Mouse (Mus musculus) heart, embryonic 13.5 days (tissue): ENCODE results near the gene Gatb. TPM values are rescaled to one million over a fixed set of nuclear protein-coding genes. Genes with fewer than 3 reads are reported as not detected.

ENCODE experiments used
- ATAC-seq: fragments of 200-750 bp; cut with Nextera tagmentation; 2 replicates; pipeline ENCODE4 v1.8.0; 2017; ENCODE audit warnings: moderate TSS enrichment; ENCODE audit not compliant: insufficient number of reproducible peaks, low FRiP score, low TSS enrichment; ENCODE audit errors: extremely low read depth
- H3K27ac ChIP-seq: fragments of 300-500 bp; sonication (generic); replicated peaks from 2 replicates; pipeline ENCODE4 v1.5.1; 2015; ENCODE audit warnings: moderate library complexity, mild to moderate bottlenecking, inconsistent platforms
- H3K27me3 ChIP-seq: fragments of 300-500 bp; sonication (generic); replicated peaks from 2 replicates; pipeline ENCODE4 v1.6.1; 2015; ENCODE audit warnings: mild to moderate bottlenecking, inconsistent platforms
- H3K36me3 ChIP-seq: fragments of 300-500 bp; sonication (generic); 2 replicates; pipeline ENCODE4 v1.6.1; 2015; ENCODE audit warnings: mild to moderate bottlenecking, inconsistent platforms
- H3K4me1 ChIP-seq: fragments of 300-500 bp; sonication (generic); 2 replicates; pipeline ENCODE4 v1.6.1; 2015; ENCODE audit warnings: inconsistent platforms
- H3K4me2 ChIP-seq: fragments of 300-500 bp; sonication (generic); 2 replicates; pipeline ENCODE4 v1.6.1; 2015; ENCODE audit warnings: inconsistent platforms, mild to moderate bottlenecking, moderate library complexity
- H3K4me3 ChIP-seq: fragments of 300-500 bp; sonication (generic); 2 replicates; pipeline ENCODE4 v1.5.1; 2015; ENCODE audit warnings: moderate library complexity, mild to moderate bottlenecking, inconsistent platforms
- H3K9ac ChIP-seq: fragments of 300-500 bp; sonication (generic); 2 replicates; pipeline ENCODE4 v1.6.1; 2015; ENCODE audit warnings: inconsistent platforms, mild to moderate bottlenecking, moderate library complexity
- H3K9me3 ChIP-seq: fragments of 300-500 bp; sonication (generic); 2 replicates; pipeline ENCODE4 v1.6.1; 2016; ENCODE audit warnings: inconsistent platforms
- WGBS: fragments of 180-500 bp; shearing (Covaris S2); methylation state at CpG from one replicate; pipeline ENCODE4 v1.1.7; 2015; ENCODE audit warnings: mixed read lengths; 5-methylcytosine and 5-hydroxymethylcytosine counted together
- polyA plus RNA-seq: library from polyadenylated mRNA; unstranded; fragments of >200 nt; fragmentation: Nextera tagmentation; extraction: Ambion mirVana; gene quantifications from 2 replicates; pipeline ENCODE4 v1.2.1, GENCODE M21; 2015

Gatb gene
- polyA plus RNA-seq, 1 experiment from 2014 or later: 35.0 TPM

- Histone ChIP-seq H3K4me2 (no peak overlapping the region), H3K4me3 (no peak overlapping the region), H3K27me3 (no peaks in the 10 kb centered on the region), H3K36me3 (no peaks in the 10 kb centered on the region), H3K9me3 (no peaks in the 10 kb centered on the region), H3K4me1 (peaks cover 33% of the 10 kb centered on the region), H3K27ac (no peak overlapping the region), H3K9ac (no peak overlapping the region)
- no peak for ATAC-seq
- 63% methylated on average over 3 of the region's 3 CpGs for WGBS
Observed at GRCm38 (mm10) chr3:85594452-85594851, 20.5 kb downstream of the Gatb start.

- peaks cover 46% of the 10 kb centered on the region for H3K4me1 ChIP-seq
- no peaks in the 10 kb centered on the region for H3K27me3 ChIP-seq
- H3K4me3 ChIP-seq: no peak overlapping the region
- no peaks in the 10 kb centered on the region for H3K9me3 ChIP-seq
- no peak overlapping the region for H3K9ac ChIP-seq
- no peak overlapping the region for H3K4me2 ChIP-seq
- H3K36me3 ChIP-seq: no peaks in the 10 kb centered on the region
- 79% methylated on average over 3 of the region's 3 CpGs for WGBS
- H3K27ac ChIP-seq: no peak overlapping the region
- no peak for ATAC-seq
Observed at GRCm38 (mm10) chr3:85599526-85599925, 25.6 kb downstream of the Gatb start.

DNA sequence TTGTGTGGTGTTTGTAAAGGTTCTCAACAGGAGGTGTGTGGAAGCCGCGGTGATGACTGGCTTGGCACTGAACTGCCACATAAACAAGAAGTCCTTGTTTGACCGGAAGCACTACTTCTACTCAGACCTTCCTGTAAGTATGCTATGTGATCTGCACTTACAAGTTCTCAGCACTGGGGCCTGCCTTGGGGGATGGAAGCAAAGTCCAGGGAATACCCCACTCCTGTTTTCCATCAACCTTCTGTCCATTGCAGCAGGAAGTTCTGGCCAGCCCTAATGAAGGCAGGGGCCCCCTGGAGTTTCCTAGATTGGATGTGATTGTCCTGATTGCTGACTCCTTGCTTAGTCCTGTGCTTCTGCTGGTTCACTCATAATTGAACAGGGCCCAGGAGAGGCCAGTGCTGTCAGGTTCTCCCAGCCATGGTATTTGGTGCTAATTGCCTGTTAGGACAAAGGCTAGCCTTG lies 28.0 kb downstream of the Gatb start:
- peak overlapping the region; percentile 80 for H3K27ac ChIP-seq
- 19% methylated on average over 3 of the region's 3 CpGs for WGBS
- 0 out of 2 replicates have a peak overlapping the region, but pooled peaks have one; percentile 14 for H3K9ac ChIP-seq
- no peak for ATAC-seq
- H3K36me3 ChIP-seq: peaks cover 9% of the 10 kb centered on the region; the same call in 1 of the 2 replicates
- H3K4me3 ChIP-seq: no peak overlapping the region
- peaks cover 51% of the 10 kb centered on the region for H3K4me1 ChIP-seq
- no peaks in the 10 kb centered on the region for H3K27me3 ChIP-seq
- H3K9me3 ChIP-seq: no peaks in the 10 kb centered on the region
- H3K4me2 ChIP-seq: no peak overlapping the region

DNA sequence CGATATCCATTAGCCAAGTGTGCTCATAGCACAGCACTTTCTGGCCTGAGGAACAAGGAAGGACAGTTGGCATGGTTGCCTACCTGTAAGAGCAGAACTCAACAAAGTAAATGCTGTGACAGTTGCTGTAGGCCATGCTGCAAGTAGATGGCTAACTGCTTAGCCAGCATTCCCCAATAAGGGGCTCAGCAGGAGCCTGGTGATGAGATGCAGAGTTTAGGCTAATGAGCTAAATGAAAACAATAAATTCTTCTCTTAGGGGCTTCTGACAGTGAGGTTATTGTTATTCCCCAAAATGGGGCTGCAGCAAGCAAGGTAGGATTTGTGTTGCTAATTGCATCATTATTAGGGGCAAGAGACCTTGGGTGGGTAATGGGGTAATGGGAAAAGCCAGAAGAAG lies 29.9 kb downstream of the Gatb start:
- H3K4me2 ChIP-seq: no peak overlapping the region
- H3K27me3 ChIP-seq: no peaks in the 10 kb centered on the region
- 83% methylated on average over 1 of the region's 1 CpGs for WGBS
- H3K9me3 ChIP-seq: no peaks in the 10 kb centered on the region
- H3K27ac ChIP-seq: no peak overlapping the region
- H3K4me1 ChIP-seq: peaks cover 51% of the 10 kb centered on the region
- peaks cover 9% of the 10 kb centered on the region; the same call in 1 of the 2 replicates for H3K36me3 ChIP-seq
- no peak overlapping the region for H3K9ac ChIP-seq
- no peak overlapping the region for H3K4me3 ChIP-seq
- ATAC-seq: no peak

GRCm38 (mm10) chr3:85606912-85607311 lies 33.0 kb downstream of the Gatb start:
- 86% methylated on average over 3 of the region's 3 CpGs for WGBS
- H3K27me3 ChIP-seq: no peaks in the 10 kb centered on the region

GRCm38 (mm10) chr3:85607753-85608152 lies 33.8 kb downstream of the Gatb start:
- H3K9ac ChIP-seq: no peak overlapping the region
- H3K27ac ChIP-seq: no peak overlapping the region
- peaks cover 31% of the 10 kb centered on the region for H3K4me1 ChIP-seq
- H3K36me3 ChIP-seq: peaks cover 17% of the 10 kb centered on the region
- no peak for ATAC-seq
- H3K4me2 ChIP-seq: no peak overlapping the region
- WGBS: 87% methylated on average over 2 of the region's 2 CpGs
- no peak overlapping the region for H3K4me3 ChIP-seq
- H3K27me3 ChIP-seq: no peaks in the 10 kb centered on the region
- no peaks in the 10 kb centered on the region for H3K9me3 ChIP-seq

More at GRCm38 (mm10) chr3:85606912-85607311, 33.0 kb downstream of the Gatb start:
- no peak overlapping the region for H3K4me3 ChIP-seq
- H3K9me3 ChIP-seq: no peaks in the 10 kb centered on the region
- H3K9ac ChIP-seq: no peak overlapping the region
- H3K36me3 ChIP-seq: peaks cover 17% of the 10 kb centered on the region
- ATAC-seq: no peak
- no peak overlapping the region for H3K4me2 ChIP-seq
- peaks cover 31% of the 10 kb centered on the region for H3K4me1 ChIP-seq
- H3K27ac ChIP-seq: no peak overlapping the region

DNA sequence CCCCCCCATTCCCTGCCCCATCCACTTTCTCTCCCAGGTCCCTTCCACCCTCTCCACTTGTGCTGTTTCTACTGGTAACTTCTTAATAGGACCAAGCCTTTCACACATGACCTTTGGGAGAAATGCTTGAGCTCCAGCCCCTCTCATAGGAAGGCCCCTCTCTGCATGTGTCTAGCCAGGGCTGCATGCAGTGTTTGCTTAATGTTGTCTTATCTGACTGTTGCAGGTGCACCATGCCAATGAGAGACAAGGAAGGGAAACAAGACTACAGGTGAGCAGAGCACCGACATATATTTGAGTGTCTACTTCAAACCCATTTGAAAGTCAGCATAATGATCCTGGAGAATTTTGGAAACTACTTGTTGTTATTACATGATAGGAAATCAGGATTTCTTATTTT lies 42.5 kb downstream of the Gatb start:
- no peaks in the 10 kb centered on the region for H3K27me3 ChIP-seq
- no peak for ATAC-seq
- no peak overlapping the region for H3K4me2 ChIP-seq
- no peaks in the 10 kb centered on the region for H3K9me3 ChIP-seq
- no peak overlapping the region for H3K4me3 ChIP-seq
- H3K27ac ChIP-seq: no peak overlapping the region
- 85% methylated on average over 1 of the region's 1 CpGs for WGBS
- H3K4me1 ChIP-seq: peaks cover 11% of the 10 kb centered on the region
- H3K36me3 ChIP-seq: peaks cover 36% of the 10 kb centered on the region
- H3K9ac ChIP-seq: no peak overlapping the region

GRCm38 (mm10) chr3:85618885-85619284 lies 45.0 kb downstream of the Gatb start:
- Histone ChIP-seq H3K27me3 (no peaks in the 10 kb centered on the region), H3K4me2 (no peak overlapping the region), H3K36me3 (peaks cover 37% of the 10 kb centered on the region), H3K27ac (no peak overlapping the region), H3K9me3 (no peaks in the 10 kb centered on the region), H3K9ac (no peak overlapping the region), H3K4me1 (no peaks in the 10 kb centered on the region), H3K4me3 (no peak overlapping the region)
- no peak for ATAC-seq
- WGBS: 71% methylated on average over 6 of the region's 6 CpGs

DNA sequence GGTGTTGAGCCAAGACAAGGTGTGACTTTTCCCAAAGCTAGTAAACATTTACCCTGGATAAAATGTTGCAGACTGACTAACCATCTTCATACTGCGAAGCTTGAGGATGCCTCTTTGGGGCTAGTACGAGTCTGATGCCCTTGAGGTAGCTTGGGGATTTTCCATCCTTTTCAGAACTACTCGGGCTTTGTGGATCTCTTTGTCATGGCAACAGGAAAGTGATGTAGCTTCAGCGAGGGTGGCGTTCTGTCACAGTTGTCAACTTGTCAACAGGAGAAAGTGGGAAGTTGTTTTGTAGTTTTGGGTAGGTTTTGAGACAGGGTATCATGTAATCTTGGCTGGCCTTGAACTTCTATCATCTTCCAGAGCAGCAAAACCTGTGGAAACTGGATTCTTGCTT lies 45.4 kb downstream of the Gatb start:
- H3K9me3 ChIP-seq: no peaks in the 10 kb centered on the region
- no peaks in the 10 kb centered on the region for H3K4me1 ChIP-seq
- 76% methylated on average over 5 of the region's 5 CpGs for WGBS
- no peak overlapping the region for H3K9ac ChIP-seq
- no peak overlapping the region for H3K27ac ChIP-seq
- H3K36me3 ChIP-seq: peaks cover 37% of the 10 kb centered on the region
- no peak for ATAC-seq
- H3K4me2 ChIP-seq: no peak overlapping the region
- H3K27me3 ChIP-seq: no peaks in the 10 kb centered on the region
- H3K4me3 ChIP-seq: no peak overlapping the region

GRCm38 (mm10) chr3:85619751-85620150 lies 45.8 kb downstream of the Gatb start:
- H3K36me3 ChIP-seq: peaks cover 37% of the 10 kb centered on the region

GRCm38 (mm10) chr3:85629895-85630510 lies 56.1 kb downstream of the Gatb start:
- Histone ChIP-seq H3K27ac (no peak overlapping the region), H3K4me3 (no peak overlapping the region), H3K27me3 (no peaks in the 10 kb centered on the region), H3K9me3 (no peaks in the 10 kb centered on the region), H3K4me1 (peaks cover 12% of the 10 kb centered on the region), H3K4me2 (no peak overlapping the region), H3K36me3 (peaks cover 4% of the 10 kb centered on the region), H3K9ac (no peak overlapping the region)
- ATAC-seq: no peak
- 91% methylated on average over 4 of the region's 4 CpGs for WGBS

More at GRCm38 (mm10) chr3:85619751-85620150, 45.8 kb downstream of the Gatb start:
- Histone ChIP-seq H3K27ac (no peak overlapping the region), H3K9me3 (no peaks in the 10 kb centered on the region), H3K4me2 (no peak overlapping the region), H3K4me3 (no peak overlapping the region), H3K27me3 (no peaks in the 10 kb centered on the region), H3K9ac (no peak overlapping the region), H3K4me1 (no peaks in the 10 kb centered on the region)
- 79% methylated on average over 1 of the region's 1 CpGs for WGBS
- ATAC-seq: no peak

- 67% methylated on average over 2 of the region's 2 CpGs for WGBS
- no peak overlapping the region for H3K4me3 ChIP-seq
- no peak for ATAC-seq
- H3K27me3 ChIP-seq: no peaks in the 10 kb centered on the region
- H3K9me3 ChIP-seq: no peaks in the 10 kb centered on the region
- peaks cover 45% of the 10 kb centered on the region for H3K4me1 ChIP-seq
- peaks cover 4% of the 10 kb centered on the region for H3K36me3 ChIP-seq
- H3K9ac ChIP-seq: no peak overlapping the region
- H3K4me2 ChIP-seq: no peak overlapping the region
- no peak overlapping the region for H3K27ac ChIP-seq
Observed at GRCm38 (mm10) chr3:85633733-85634132, 59.8 kb downstream of the Gatb start.
